Mouse (Mus musculus) embryonic facial prominence, embryonic 13.5 days (tissue): ENCODE measurements around the gene Vmn2r82. TPM values are rescaled to one million over a fixed set of nuclear protein-coding genes. Genes with fewer than 3 reads are reported as not detected.
"Not testable (repeated sequence)": the region's sequence is repeated elsewhere in the genome, so short reads cannot be mapped to it uniquely, and the experiment has no call there.

ENCODE experiments used
- ATAC-seq: fragments of 200-750 bp; cut with Nextera tagmentation; 2 replicates; pipeline ENCODE4 v1.8.0; 2017; ENCODE audit warnings: low read depth; ENCODE audit not compliant: insufficient number of reproducible peaks, insufficient read depth, low FRiP score, low TSS enrichment
- H3K27ac ChIP-seq: fragments of 300-500 bp; sonication (generic); 2 replicates; pipeline ENCODE4 v1.5.1; 2015; ENCODE audit warnings: moderate library complexity, mild to moderate bottlenecking, inconsistent platforms
- H3K27me3 ChIP-seq: fragments of 300-500 bp; sonication (generic); 2 replicates; pipeline ENCODE4 v1.6.1; 2015; ENCODE audit warnings: mild to moderate bottlenecking, inconsistent platforms
- H3K36me3 ChIP-seq: fragments of 300-500 bp; sonication (generic); 2 replicates; pipeline ENCODE4 v1.6.1; 2015; ENCODE audit warnings: mild to moderate bottlenecking, inconsistent platforms
- H3K4me1 ChIP-seq: fragments of 300-500 bp; sonication (generic); 2 replicates; pipeline ENCODE4 v1.6.1; 2015; ENCODE audit warnings: inconsistent platforms
- H3K4me2 ChIP-seq: fragments of 300-500 bp; sonication (generic); 2 replicates; pipeline ENCODE4 v1.6.1; 2015; ENCODE audit warnings: moderate library complexity, mild to moderate bottlenecking, inconsistent platforms
- H3K4me3 ChIP-seq: fragments of 300-500 bp; sonication (generic); 2 replicates; pipeline ENCODE4 v1.5.1; 2015; ENCODE audit warnings: mild to moderate bottlenecking, inconsistent platforms
- H3K9ac ChIP-seq: fragments of 300-500 bp; sonication (generic); 2 replicates; pipeline ENCODE4 v1.6.1; 2015; ENCODE audit warnings: mild to moderate bottlenecking, inconsistent platforms
- H3K9me3 ChIP-seq: fragments of 300-500 bp; sonication (generic); 2 replicates; pipeline ENCODE4 v1.6.1; 2016; ENCODE audit warnings: inconsistent platforms
- WGBS: fragments of 180-500 bp; shearing (Covaris S2); methylation state at CpG from one replicate; pipeline ENCODE4 v1.1.7; 2015; ENCODE audit warnings: mixed read lengths; 5-methylcytosine and 5-hydroxymethylcytosine counted together
- polyA plus RNA-seq: library from polyadenylated mRNA; unstranded; fragments of >200 nt; fragmentation: Nextera tagmentation; extraction: Ambion mirVana; gene quantifications from 2 replicates; pipeline ENCODE4 v1.2.1, GENCODE M21; 2015

Gene Vmn2r82
- polyA plus RNA-seq, result not detected in 2 replicates

DNA sequence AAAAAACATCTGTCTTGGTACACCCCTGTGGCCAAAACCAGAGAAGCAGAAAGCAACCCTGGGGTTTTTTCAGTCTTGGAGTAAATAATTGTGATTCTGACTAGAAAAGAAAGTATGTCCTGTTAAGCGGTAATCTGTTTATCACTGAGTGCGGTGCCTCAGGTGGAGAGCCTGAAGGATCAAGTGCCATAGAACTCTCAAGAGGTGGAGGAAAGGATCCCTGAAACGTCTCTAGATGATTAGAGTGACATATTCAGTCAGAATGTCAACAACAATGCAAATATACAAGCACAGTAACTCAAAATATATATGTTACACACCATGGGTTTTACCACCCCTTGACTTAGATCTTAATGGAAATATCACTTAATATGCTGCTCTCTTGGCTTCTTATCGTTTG lies at the start of gene Vmn2r82:
TSS of gene Vmn2r82 (plus strand) at position 301 of the 400 bp plus-strand sequence.
- H3K27me3 ChIP-seq, H3K4me3 ChIP-seq, H3K4me2 ChIP-seq, H3K9ac ChIP-seq, ATAC-seq, H3K27ac ChIP-seq, H3K9me3 ChIP-seq, H3K4me1 ChIP-seq, H3K36me3 ChIP-seq: not testable (repeated sequence)
- 72% methylated on average over 4 of the region's 4 CpGs for WGBS

GRCm38 (mm10) chr10:79322033-79322736 lies 34.1 kb upstream of the Vmn2r82 start:
- H3K27me3 ChIP-seq, H3K9me3 ChIP-seq, H3K27ac ChIP-seq, H3K36me3 ChIP-seq, H3K4me1 ChIP-seq, ATAC-seq: not testable (repeated sequence)
- Histone ChIP-seq H3K4me2 (peak overlapping the region; percentile 48), H3K9ac (peak overlapping the region; percentile 58; the same call in 1 of the 2 replicates), H3K4me3 (peak overlapping the region; percentile 41)
- WGBS, result 7% methylated on average over 16 of the region's 16 CpGs

DNA sequence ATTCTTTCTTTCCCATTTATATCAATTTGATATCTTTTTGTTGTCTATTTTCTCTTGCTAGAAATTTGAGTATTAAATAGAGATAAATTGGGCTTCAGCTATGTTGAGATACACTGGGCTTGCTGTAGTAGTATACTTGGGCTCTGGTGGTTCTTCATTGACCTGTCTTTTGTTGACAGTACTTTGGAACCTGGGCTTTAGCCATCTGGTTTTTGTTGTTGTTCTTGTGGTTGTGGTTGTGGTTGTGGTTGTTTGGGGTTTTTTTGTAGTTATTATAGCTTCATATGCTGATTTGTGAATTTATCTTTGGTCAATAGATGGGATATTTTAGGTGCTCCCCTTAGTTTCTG lies 33.6 kb upstream of the Vmn2r82 start:
- no peak for ATAC-seq
- no peak overlapping the region for H3K4me3 ChIP-seq
- no peak overlapping the region for H3K27ac ChIP-seq
- H3K36me3 ChIP-seq, result no peaks in the 10 kb centered on the region
- no peaks in the 10 kb centered on the region for H3K27me3 ChIP-seq
- H3K4me2 ChIP-seq, result no peak overlapping the region
- no peaks in the 10 kb centered on the region for H3K4me1 ChIP-seq
- no peak overlapping the region for H3K9ac ChIP-seq
- no peaks in the 10 kb centered on the region for H3K9me3 ChIP-seq

DNA sequence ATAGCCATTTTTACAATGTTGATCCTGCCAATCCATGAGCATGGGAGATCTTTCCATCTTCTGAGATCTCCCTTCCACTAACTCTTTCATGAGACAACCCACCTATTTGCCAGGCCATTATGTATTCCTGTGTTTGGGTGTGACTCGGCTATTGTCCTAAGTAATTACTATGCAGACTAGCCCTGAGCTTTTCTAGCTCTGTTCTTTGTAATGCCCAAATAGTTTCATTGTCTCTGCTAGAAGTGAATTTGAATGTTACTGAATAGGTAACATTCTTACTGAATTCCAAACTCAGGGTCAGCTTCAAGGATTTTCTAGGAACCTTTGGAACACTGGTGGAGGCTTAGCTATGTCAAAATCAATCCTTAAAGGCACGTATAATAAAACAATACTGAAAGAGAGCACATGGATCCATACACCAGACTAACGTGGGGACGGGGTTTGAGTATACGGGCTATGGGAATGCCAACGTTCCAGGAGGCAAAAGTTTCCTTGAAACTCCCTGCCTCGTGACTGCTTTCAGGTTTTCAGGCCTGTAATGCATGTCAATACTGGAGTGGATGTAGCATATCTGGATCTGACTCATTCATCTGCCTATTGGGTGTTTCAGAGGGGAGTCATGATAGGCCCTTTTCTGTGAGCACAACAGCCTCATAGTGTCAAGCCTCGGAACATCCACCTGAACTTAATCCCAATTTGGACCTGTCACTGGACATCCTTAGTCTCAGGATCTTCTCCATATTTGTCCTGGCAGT lies 43.8 kb downstream of the Vmn2r82 start:
- H3K27ac ChIP-seq, H3K9ac ChIP-seq, H3K9me3 ChIP-seq, H3K4me2 ChIP-seq, H3K4me1 ChIP-seq, ATAC-seq, H3K27me3 ChIP-seq, H3K4me3 ChIP-seq, H3K36me3 ChIP-seq: not testable (repeated sequence)
- WGBS, result 82% methylated on average over 8 of the region's 8 CpGs

- Histone ChIP-seq H3K9ac (no peak overlapping the region), H3K27me3 (no peaks in the 10 kb centered on the region), H3K4me3 (no peak overlapping the region), H3K27ac (no peak overlapping the region), H3K36me3 (no peaks in the 10 kb centered on the region), H3K4me1 (no peaks in the 10 kb centered on the region), H3K9me3 (no peaks in the 10 kb centered on the region), H3K4me2 (no peak overlapping the region)
- no peak for ATAC-seq
- WGBS, result 93% methylated on average over 24 of the region's 24 CpGs
Observed at GRCm38 (mm10) chr10:79417142-79417771, 60.9 kb downstream of the Vmn2r82 start.

DNA sequence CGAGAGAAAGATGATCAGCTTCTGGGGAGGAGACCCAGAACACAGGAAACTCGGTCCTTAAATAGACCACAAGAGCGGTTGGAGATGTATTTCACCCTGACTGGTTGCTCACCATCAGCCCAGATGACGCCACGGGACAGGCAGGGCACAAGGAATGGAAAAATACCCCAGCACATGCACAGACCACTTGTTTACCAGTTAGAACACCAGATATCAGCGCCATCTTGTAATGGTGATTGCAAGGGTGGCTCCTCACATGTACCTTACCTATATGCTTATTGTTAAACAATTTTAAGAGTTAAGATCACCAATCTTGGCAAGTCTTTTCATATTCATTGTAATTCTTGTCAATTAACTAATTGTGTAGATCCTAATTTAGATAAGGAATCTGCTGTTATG lies 61.5 kb downstream of the Vmn2r82 start:
- WGBS, result 87% methylated on average over 6 of the region's 6 CpGs
- not testable (repeated sequence) for H3K4me3 ChIP-seq, H3K4me1 ChIP-seq, H3K9ac ChIP-seq, H3K36me3 ChIP-seq, ATAC-seq, H3K4me2 ChIP-seq, H3K27ac ChIP-seq, H3K9me3 ChIP-seq, H3K27me3 ChIP-seq

GRCm38 (mm10) chr10:79435141-79435820 lies 79.0 kb downstream of the Vmn2r82 start:
- 87% methylated on average over 23 of the region's 23 CpGs for WGBS
- H3K9ac ChIP-seq, H3K27ac ChIP-seq, H3K4me3 ChIP-seq, H3K27me3 ChIP-seq, H3K36me3 ChIP-seq, ATAC-seq, H3K4me1 ChIP-seq, H3K9me3 ChIP-seq, H3K4me2 ChIP-seq: not testable (repeated sequence)

Other genes with a start within 250 kb of the Vmn2r82 start
- not detected in 2 replicates for gene Vmn2r80, start 207.8 kb upstream of the Vmn2r82 start, polyA plus RNA-seq
- not detected in 2 replicates for gene Vmn2r81, start 108.8 kb upstream of the Vmn2r82 start, polyA plus RNA-seq
- not detected in 2 replicates for gene Vmn2r83, start 112.2 kb downstream of the Vmn2r82 start, polyA plus RNA-seq
- gene Plpp2, start 177.3 kb downstream of the Vmn2r82 start, polyA plus RNA-seq, result 19.8 and 23.4 TPM in 2 replicates
- gene Mier2, start 198.7 kb downstream of the Vmn2r82 start, polyA plus RNA-seq, result 71.0 and 73.6 TPM in 2 replicates
- gene Theg, start 230.8 kb downstream of the Vmn2r82 start, polyA plus RNA-seq, result not detected in 2 replicates